Mouse (Mus musculus) thymus, postnatal 0 days (tissue): ENCODE results near the gene Rsph14. TPM values are rescaled to one million over a fixed set of nuclear protein-coding genes. Genes with fewer than 3 reads are reported as not detected.
A peak's percentile ranks its signal among the peaks of the same experiment; 100 is the strongest.

Experiments
- DNase-seq: peaks from one replicate; pipeline ENCODE4 v3.0.0-alpha.2; 2015; ENCODE audit warnings: low spot score
- polyA plus RNA-seq: library from polyadenylated mRNA; unstranded; fragments of >200 nt; fragmentation: Nextera tagmentation; extraction: Ambion mirVana; gene quantifications from 2 replicates; pipeline ENCODE4 v1.2.1, GENCODE M21; 2015

Rsph14 gene
- polyA plus RNA-seq, 1 experiment from 2014 or later, result 0.55 TPM

DNA sequence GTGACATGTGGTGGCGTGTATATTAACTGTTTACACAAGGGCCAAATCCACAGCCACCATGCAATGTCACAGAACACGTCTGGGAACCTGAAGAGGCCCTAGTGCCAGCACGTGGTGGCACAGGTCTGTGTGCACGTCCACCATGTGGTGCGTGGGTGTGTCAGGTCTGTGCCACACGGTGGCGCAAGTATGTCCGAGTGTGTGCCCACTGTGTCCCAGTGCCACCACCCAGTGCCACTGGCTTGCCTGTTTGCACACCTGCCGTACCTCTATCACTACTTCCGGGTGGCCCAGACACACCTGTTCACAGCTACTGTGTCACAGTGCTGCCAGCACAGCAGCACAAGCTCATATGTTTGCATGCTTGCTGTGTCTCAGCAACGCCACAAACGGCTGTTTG, 97.9 kb downstream of the Rsph14 start:
- DNase-seq, result no peak

- no peak for DNase-seq
Observed at GRCm38 (mm10) chr10:74933548-74934190, 98.7 kb downstream of the Rsph14 start.

DNA sequence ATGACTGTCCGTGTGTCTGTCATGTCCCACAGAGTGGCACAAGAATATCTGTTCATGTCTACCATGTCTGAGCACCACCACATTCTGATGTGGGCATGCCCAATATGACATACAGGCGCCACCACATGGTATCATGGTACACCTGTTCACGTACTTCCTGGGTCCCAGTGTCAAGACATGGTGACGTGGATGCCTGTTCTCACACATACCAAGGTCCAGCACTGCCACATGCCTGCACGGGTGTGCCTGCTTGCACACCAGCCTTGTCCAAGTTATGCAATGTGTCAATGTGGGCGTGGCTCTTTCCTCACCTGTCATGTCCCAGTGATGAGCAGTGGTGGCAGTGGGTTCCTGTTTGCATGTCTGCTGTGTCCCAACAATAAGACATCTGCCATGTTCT, 99.9 kb downstream of the Rsph14 start:
- no peak for DNase-seq

- DNase-seq, result no peak
Observed at GRCm38 (mm10) chr10:74931631-74932030, 100.8 kb downstream of the Rsph14 start.

GRCm38 (mm10) chr10:74930541-74930940, 101.8 kb downstream of the Rsph14 start:
- DNase-seq, result no peak

DNA sequence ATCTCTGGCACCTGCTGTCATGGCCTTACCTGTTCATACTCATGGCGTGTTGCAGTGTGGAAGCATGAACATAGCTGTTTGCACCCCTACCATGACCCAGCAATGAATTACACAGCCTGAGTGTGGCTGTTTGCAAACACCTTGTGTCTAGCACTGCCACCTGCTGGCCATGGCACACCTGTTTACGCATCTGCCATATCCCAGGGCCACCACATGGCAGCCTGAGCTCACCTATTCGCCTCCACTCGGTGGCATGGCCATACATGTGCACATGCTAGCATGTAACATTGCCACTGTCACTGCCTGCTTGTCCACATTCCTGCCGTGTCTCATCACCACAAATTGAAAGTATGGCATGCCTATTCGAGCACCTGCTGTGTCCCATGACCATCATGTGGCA, 102.8 kb downstream of the Rsph14 start:
- DNase-seq, result peak; percentile 20

GRCm38 (mm10) chr10:74928276-74928675, 104.1 kb downstream of the Rsph14 start:
- no peak for DNase-seq

DNA sequence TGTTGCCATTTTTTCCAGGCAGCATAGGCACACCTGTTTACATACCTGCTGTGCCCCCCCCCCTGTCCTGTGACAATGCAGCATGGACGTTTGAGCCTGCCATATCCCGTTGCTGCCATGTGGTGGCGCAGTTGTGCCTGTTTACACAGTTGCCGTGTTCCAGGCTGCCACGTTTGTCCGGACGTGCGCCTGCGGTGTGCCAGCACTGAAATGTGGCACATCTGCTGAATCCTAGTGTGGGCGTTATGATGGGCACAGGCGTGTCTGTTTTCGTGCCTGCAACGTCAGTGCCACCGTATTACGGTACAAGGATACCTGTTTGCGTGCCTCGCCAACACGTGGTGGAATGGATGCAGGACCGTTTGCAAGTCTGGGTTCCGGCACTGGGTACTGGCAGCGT, 107.1 kb downstream of the Rsph14 start:
- peak; percentile 42 for DNase-seq

- no peak for DNase-seq
Observed at GRCm38 (mm10) chr10:74924274-74924673, 108.1 kb downstream of the Rsph14 start.

- DNase-seq, result peak; percentile 38
Observed at GRCm38 (mm10) chr10:74922763-74923162, 109.6 kb downstream of the Rsph14 start.

DNA sequence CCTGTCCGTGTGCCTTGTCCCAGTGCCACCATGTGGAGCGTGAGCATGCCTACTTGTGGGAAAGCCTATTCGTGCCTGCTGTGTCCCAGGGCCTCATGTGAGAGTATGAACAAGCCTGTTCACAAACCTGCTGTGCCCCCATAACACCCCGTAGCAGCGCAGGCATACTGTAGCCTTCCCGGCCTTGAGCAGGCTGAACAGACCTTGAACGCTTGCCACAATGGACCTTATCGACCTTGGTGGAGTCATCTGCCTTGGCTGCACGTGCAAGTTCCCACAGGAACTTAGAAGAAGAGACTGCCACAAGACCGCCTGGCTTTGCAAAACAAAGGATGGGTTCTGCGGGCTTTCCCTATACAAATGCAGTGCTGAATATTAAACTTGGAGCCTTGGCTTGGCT, 110.8 kb downstream of the Rsph14 start:
- no peak for DNase-seq

- peak; percentile 59 for DNase-seq
Observed at GRCm38 (mm10) chr10:74920853-74921567, 111.4 kb downstream of the Rsph14 start.

DNA sequence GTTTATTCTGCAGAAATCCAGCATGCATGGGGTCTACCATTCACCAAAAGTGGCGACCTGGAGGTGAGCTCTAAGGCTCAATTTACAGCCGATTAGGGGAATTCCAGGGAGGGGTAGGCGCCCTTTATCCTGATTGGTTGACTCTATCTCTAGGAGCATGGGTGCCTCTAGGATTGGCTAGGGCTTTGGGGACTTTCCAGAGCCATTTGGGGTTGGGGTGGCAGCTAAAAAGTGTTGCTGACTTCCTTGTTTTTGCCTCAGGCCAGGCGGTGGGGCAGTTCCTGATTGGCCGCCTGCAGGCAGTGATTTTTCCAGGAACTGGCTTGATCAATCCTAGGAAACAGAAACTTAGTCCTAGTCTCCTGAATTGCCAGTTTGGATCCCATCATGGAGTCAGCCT, 113.1 kb downstream of the Rsph14 start:
- no peak for DNase-seq

- no peak for DNase-seq
Observed at GRCm38 (mm10) chr10:74908431-74908830, 124.0 kb downstream of the Rsph14 start.

Other genes starting within 250 kb of the Rsph14 start
- gene Gnaz, start 65.4 kb downstream of the Rsph14 start, polyA plus RNA-seq, result 0.06 and 0.30 TPM in 2 replicates
- gene Rab36, start 4.5 kb upstream of the Rsph14 start, polyA plus RNA-seq, result 0.77 and 1.2 TPM in 2 replicates
- gene Bcr, start 28.0 kb upstream of the Rsph14 start, polyA plus RNA-seq, result 4.0 and 5.6 TPM in 2 replicates
- 17.0 TPM in 2 replicates for gene Specc1l, start 179.5 kb upstream of the Rsph14 start, polyA plus RNA-seq